Mouse (Mus musculus): ENCODE measurements around the gene Cisd3.

- TF ChIP-seq CTCF (IDR thresholded peaks at IDR 0.05; ENCODE audit: borderline replicate concordance, insufficient read depth, low read length) (no peak), POLR2A (IDR thresholded peaks at IDR 0.05; ENCODE audit: low read depth, low read length) (0 out of 2 replicates have a peak, but pooled peaks have one; percentile 7)
Observed at GRCm38 (mm10) chr11:97657184-97657945, 28.3 kb upstream of the Cisd3 start.
